Mouse (Mus musculus): ENCODE measurements around the gene Adam19.

- TF ChIP-seq EP300 (IDR thresholded peaks at IDR 0.05; ENCODE audit: low read depth) (no peak), CTCF (IDR thresholded peaks at IDR 0.05; ENCODE audit: low read depth) (no peak)
These were observed 40.5 kb downstream of the Adam19 start for GRCm38 (mm10) chr11:46096265-46096649.
